Mouse (Mus musculus) hindbrain, embryonic 16.5 days (tissue): ENCODE data around the gene Minpp1. TPM values are rescaled to one million over a fixed set of nuclear protein-coding genes. Genes with fewer than 3 reads are reported as not detected.
"Not testable (repeated sequence)": the region's sequence is repeated elsewhere in the genome, so short reads cannot be mapped to it uniquely, and the experiment has no call there.

Experiments used
- ATAC-seq: fragments of 200-750 bp; cut with Nextera tagmentation; 2 replicates; pipeline ENCODE4 v1.8.0; 2017; ENCODE audit warnings: moderate TSS enrichment, moderate library complexity
- H3K27ac ChIP-seq: fragments of 300-500 bp; sonication (generic); 2 replicates; pipeline ENCODE4 v1.5.1; 2014; ENCODE audit warnings: low read depth, mild to moderate bottlenecking, control low read depth, low read length, moderate library complexity
- H3K27me3 ChIP-seq: fragments of 300-500 bp; sonication (generic); replicated peaks from 2 replicates; pipeline ENCODE4 v1.6.1; 2014; ENCODE audit warnings: low read length; ENCODE audit not compliant: control insufficient read depth, insufficient read depth
- H3K36me3 ChIP-seq: fragments of 300-500 bp; sonication (generic); 2 replicates; pipeline ENCODE4 v1.6.1; 2014; ENCODE audit warnings: mild to moderate bottlenecking, low read length, moderate library complexity, mixed read lengths; ENCODE audit not compliant: control insufficient read depth, insufficient read depth
- H3K4me1 ChIP-seq: fragments of 300-500 bp; sonication (generic); 2 replicates; pipeline ENCODE4 v1.6.1; 2014; ENCODE audit warnings: low read depth, low read length; ENCODE audit not compliant: control insufficient read depth, insufficient read depth
- H3K4me2 ChIP-seq: fragments of 300-500 bp; sonication (generic); 2 replicates; pipeline ENCODE4 v1.6.1; 2014; ENCODE audit warnings: mild to moderate bottlenecking, low read length, control low read depth, moderate library complexity
- H3K4me3 ChIP-seq: fragments of 300-500 bp; sonication (generic); 2 replicates; pipeline ENCODE4 v1.5.1; 2014; ENCODE audit warnings: mild to moderate bottlenecking, low read length, control low read depth, moderate library complexity
- H3K9ac ChIP-seq: fragments of 300-500 bp; sonication (generic); 2 replicates; pipeline ENCODE4 v1.6.1; 2014; ENCODE audit warnings: low read depth, mild to moderate bottlenecking, control low read depth, low read length, moderate library complexity
- H3K9me3 ChIP-seq: fragments of 300-500 bp; sonication (generic); 2 replicates; pipeline ENCODE4 v1.6.1; 2014; ENCODE audit warnings: mild to moderate bottlenecking, low read length, moderate library complexity; ENCODE audit not compliant: control insufficient read depth
- WGBS: fragments of 180-500 bp; shearing (Covaris S2); extraction: QIAGEN DNeasy Blood & Tissue Kit; methylation state at CpG from one replicate; pipeline ENCODE4 v1.1.7; 2014; 5-methylcytosine and 5-hydroxymethylcytosine counted together
- polyA plus RNA-seq: library from polyadenylated mRNA; unstranded; fragments of >200 nt; fragmentation: Nextera tagmentation; extraction: Ambion mirVana; gene quantifications from 2 replicates; pipeline ENCODE4 v1.2.1, GENCODE M21; 2015

Minpp1 gene
- 53.9 and 54.7 TPM in 2 replicates for polyA plus RNA-seq

- H3K9ac ChIP-seq: peak within 1 kb of the TSS; percentile 94
- peak within 1 kb of the TSS; percentile 82 for H3K4me2 ChIP-seq
- peaks cover 19% of the 10 kb centered on the region for H3K4me1 ChIP-seq
- H3K27me3 ChIP-seq: no peaks in the 10 kb centered on the region
- H3K9me3 ChIP-seq: no peaks in the 10 kb centered on the region
- under 1% methylated on average over 49 of the region's 64 CpGs for WGBS
- H3K36me3 ChIP-seq: no peaks in the 10 kb centered on the region
- H3K27ac ChIP-seq: peak within 1 kb of the TSS; percentile 85
- peak; percentile 96 for ATAC-seq
- peak within 1 kb of the TSS; percentile 83 for H3K4me3 ChIP-seq
Measured at GRCm38 (mm10) chr19:32485681-32486105, at the start of gene Minpp1. Gene Minpp1, plus strand, starts transcription at chr19:32485769.

- Histone ChIP-seq H3K36me3 (no peaks in the 10 kb centered on the region), H3K27me3 (no peaks in the 10 kb centered on the region), H3K9me3 (no peaks in the 10 kb centered on the region), H3K4me3 (no peak overlapping the region), H3K4me2 (no peak overlapping the region), H3K27ac (no peak overlapping the region), H3K9ac (no peak overlapping the region), H3K4me1 (no peaks in the 10 kb centered on the region)
- WGBS: 83% methylated on average over 2 of the region's 2 CpGs
- ATAC-seq: no peak
Measured at GRCm38 (mm10) chr19:32439356-32439755, 46.2 kb upstream of the Minpp1 start.

GRCm38 (mm10) chr19:32441568-32441967, 44.0 kb upstream of the Minpp1 start:
- no peaks in the 10 kb centered on the region for H3K9me3 ChIP-seq
- no peak overlapping the region for H3K4me3 ChIP-seq
- H3K9ac ChIP-seq: no peak overlapping the region
- no peak overlapping the region for H3K27ac ChIP-seq
- no peaks in the 10 kb centered on the region for H3K27me3 ChIP-seq
- no peak for ATAC-seq
- no peaks in the 10 kb centered on the region for H3K36me3 ChIP-seq
- WGBS: 95% methylated on average over 9 of the region's 11 CpGs
- no peak overlapping the region for H3K4me2 ChIP-seq
- H3K4me1 ChIP-seq: no peaks in the 10 kb centered on the region

DNA sequence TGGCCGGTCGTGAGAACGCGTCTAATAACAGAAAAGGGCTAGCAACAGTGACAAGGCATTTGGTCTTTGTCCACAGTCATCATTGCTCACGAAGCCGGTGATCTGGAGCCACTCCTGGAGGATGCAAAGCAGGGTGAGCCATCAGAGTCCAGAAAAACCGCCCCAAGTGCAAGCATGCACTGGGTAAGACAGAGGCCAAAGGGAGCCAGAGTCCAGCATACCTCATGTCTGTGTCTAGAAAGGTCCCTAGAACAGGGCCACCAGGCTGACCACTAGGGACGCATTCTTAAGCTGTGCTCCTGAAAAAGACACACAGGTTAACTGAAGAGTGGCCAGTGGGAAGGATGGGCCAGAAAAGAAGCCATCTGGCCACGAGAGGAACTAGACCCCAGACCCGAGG, 36.6 kb upstream of the Minpp1 start:
- no peaks in the 10 kb centered on the region for H3K36me3 ChIP-seq
- 94% methylated on average over 10 of the region's 10 CpGs for WGBS
- ATAC-seq: no peak
- H3K4me2 ChIP-seq: no peak overlapping the region
- H3K4me1 ChIP-seq: no peaks in the 10 kb centered on the region
- H3K4me3 ChIP-seq: no peak overlapping the region
- no peak overlapping the region for H3K27ac ChIP-seq
- no peaks in the 10 kb centered on the region for H3K27me3 ChIP-seq
- no peak overlapping the region for H3K9ac ChIP-seq
- no peaks in the 10 kb centered on the region for H3K9me3 ChIP-seq

GRCm38 (mm10) chr19:32452231-32452630, 33.3 kb upstream of the Minpp1 start:
- H3K4me1 ChIP-seq: no peaks in the 10 kb centered on the region
- peak; percentile 76 for ATAC-seq
- H3K36me3 ChIP-seq: no peaks in the 10 kb centered on the region
- peak overlapping the region; percentile 39; the same call in 1 of the 2 replicates for H3K27ac ChIP-seq
- H3K9ac ChIP-seq: no peak overlapping the region
- H3K4me3 ChIP-seq: no peak overlapping the region
- no peak overlapping the region for H3K4me2 ChIP-seq
- H3K27me3 ChIP-seq: no peaks in the 10 kb centered on the region
- WGBS: 61% methylated on average over 4 of the region's 4 CpGs
- H3K9me3 ChIP-seq: no peaks in the 10 kb centered on the region

DNA sequence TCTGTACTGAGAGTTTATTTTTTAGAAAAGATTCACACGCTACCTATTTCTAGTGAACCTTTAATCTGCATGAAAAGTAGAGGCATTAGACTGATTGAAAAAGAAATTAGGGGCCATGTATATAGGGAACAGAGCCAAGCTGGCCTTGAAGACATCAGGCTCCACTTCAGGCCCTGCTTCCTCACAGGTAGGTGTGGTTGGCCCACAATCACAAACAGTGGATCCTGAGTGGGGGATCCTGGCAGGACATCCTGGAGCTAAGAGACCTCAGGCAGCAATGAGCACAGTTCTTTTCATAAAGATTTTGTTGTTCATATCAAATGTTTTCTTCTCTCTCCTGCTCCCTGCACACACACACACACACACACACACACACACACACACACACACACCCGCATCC, 28.8 kb upstream of the Minpp1 start:
- Histone ChIP-seq H3K4me1 (no peaks in the 10 kb centered on the region), H3K9me3 (peaks cover 3% of the 10 kb centered on the region; the same call in 1 of the 2 replicates), H3K4me2 (no peak overlapping the region), H3K36me3 (no peaks in the 10 kb centered on the region), H3K27ac (no peak overlapping the region), H3K4me3 (no peak overlapping the region), H3K9ac (no peak overlapping the region), H3K27me3 (no peaks in the 10 kb centered on the region)
- WGBS: 89% methylated on average over 2 of the region's 2 CpGs
- ATAC-seq: no peak

GRCm38 (mm10) chr19:32457631-32458030, 27.9 kb upstream of the Minpp1 start:
- not testable (repeated sequence) for ATAC-seq, H3K9me3 ChIP-seq, H3K4me1 ChIP-seq, H3K27ac ChIP-seq, H3K4me3 ChIP-seq, H3K9ac ChIP-seq, H3K27me3 ChIP-seq, H3K36me3 ChIP-seq, H3K4me2 ChIP-seq
- WGBS: 84% methylated on average over 8 of the region's 8 CpGs

DNA sequence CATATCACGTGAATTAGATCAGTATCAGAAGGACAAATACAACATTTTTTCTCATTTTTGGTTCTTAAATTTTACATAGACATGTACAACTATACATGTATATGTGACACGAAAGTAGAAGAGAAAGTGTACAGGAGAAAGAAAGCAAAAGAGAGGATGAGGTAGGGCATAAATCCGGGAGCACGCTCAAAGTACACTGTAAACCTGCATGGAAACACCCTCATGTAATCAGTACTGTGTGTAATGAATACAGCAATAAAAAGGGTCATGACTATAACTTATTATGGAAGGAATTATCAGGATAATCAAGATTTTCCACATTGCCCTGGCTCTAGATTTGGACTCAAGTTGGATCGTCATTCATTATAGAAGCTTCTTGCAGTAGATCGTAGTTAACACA, 22.5 kb upstream of the Minpp1 start:
- ATAC-seq: no peak
- H3K9me3 ChIP-seq: peaks cover 3% of the 10 kb centered on the region; the same call in 1 of the 2 replicates
- no peaks in the 10 kb centered on the region for H3K27me3 ChIP-seq
- H3K9ac ChIP-seq: no peak overlapping the region
- no peak overlapping the region for H3K4me2 ChIP-seq
- no peaks in the 10 kb centered on the region for H3K36me3 ChIP-seq
- H3K4me1 ChIP-seq: no peaks in the 10 kb centered on the region
- WGBS: 92% methylated on average over 6 of the region's 6 CpGs
- H3K27ac ChIP-seq: no peak overlapping the region
- H3K4me3 ChIP-seq: no peak overlapping the region

- Histone ChIP-seq H3K27ac (no peak overlapping the region), H3K9me3 (no peaks in the 10 kb centered on the region), H3K9ac (no peak overlapping the region), H3K4me2 (no peak overlapping the region), H3K27me3 (no peaks in the 10 kb centered on the region), H3K4me1 (no peaks in the 10 kb centered on the region), H3K4me3 (no peak overlapping the region), H3K36me3 (no peaks in the 10 kb centered on the region)
- no peak for ATAC-seq
- 87% methylated on average over 4 of the region's 4 CpGs for WGBS
Measured at GRCm38 (mm10) chr19:32465228-32465627, 20.3 kb upstream of the Minpp1 start.

DNA sequence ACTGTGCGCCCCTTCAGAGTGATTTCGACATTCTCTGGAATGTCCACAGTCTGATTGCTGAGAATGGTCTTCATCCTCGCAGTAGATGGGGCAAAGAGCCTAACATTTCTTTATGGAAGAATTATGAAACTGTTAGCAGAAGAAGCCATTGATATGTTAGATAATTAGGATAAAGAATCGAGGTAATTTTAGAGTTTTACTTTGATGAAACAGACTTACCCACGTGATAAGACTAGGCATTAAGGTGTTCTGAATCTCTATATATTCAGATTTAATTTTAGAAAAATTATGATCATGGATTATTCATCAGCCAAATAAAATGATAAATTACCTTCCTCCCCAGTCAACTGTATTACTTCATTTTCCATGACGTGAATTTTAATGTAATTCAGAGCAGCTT, 19.1 kb upstream of the Minpp1 start, which contains the start of gene Rpl9-ps6:
TSS of gene Rpl9-ps6 (minus strand) at position 101 of the 400 bp plus-strand sequence.
- no peaks in the 10 kb centered on the region for H3K36me3 ChIP-seq
- no peaks in the 10 kb centered on the region for H3K27me3 ChIP-seq
- no peaks in the 10 kb centered on the region for H3K9me3 ChIP-seq
- no peak within 1 kb of the TSS for H3K27ac ChIP-seq
- ATAC-seq: no peak
- WGBS: 75% methylated on average over 5 of the region's 6 CpGs
- H3K4me2 ChIP-seq: no peak within 1 kb of the TSS
- no peaks in the 10 kb centered on the region for H3K4me1 ChIP-seq
- H3K9ac ChIP-seq: no peak within 1 kb of the TSS
- H3K4me3 ChIP-seq: no peak within 1 kb of the TSS
